Mouse (Mus musculus): ENCODE results near the gene Wsb1. TPM values are rescaled to one million over a fixed set of nuclear protein-coding genes. Genes with fewer than 3 reads are reported as not detected.
A peak's percentile ranks its signal among the peaks of the same experiment; 100 is the strongest.

Wsb1 gene
- total RNA-seq, 2 experiments from 2014 or later: 45.0 to 45.1 TPM

- ATAC-seq (replicated peaks; ENCODE audit: low FRiP score, low TSS enrichment, poor library complexity, severe bottlenecking): no peak
These were observed 32.8 kb downstream of the Wsb1 start for GRCm38 (mm10) chr11:79221641-79222040.

- ATAC-seq (replicated peaks; ENCODE audit: low FRiP score, low TSS enrichment, poor library complexity, severe bottlenecking): no peak
These were observed 35.4 kb downstream of the Wsb1 start for GRCm38 (mm10) chr11:79218936-79219626.

GRCm38 (mm10) chr11:79218061-79218460 is 36.4 kb downstream of the Wsb1 start:
- no peak for ATAC-seq (replicated peaks; ENCODE audit: low FRiP score, low TSS enrichment, poor library complexity, severe bottlenecking)

GRCm38 (mm10) chr11:79217133-79217532 is 37.3 kb downstream of the Wsb1 start:
- ATAC-seq (replicated peaks; ENCODE audit: low FRiP score, low TSS enrichment, poor library complexity, severe bottlenecking): no peak

GRCm38 (mm10) chr11:79215539-79215938 is 38.9 kb downstream of the Wsb1 start:
- no peak for ATAC-seq (replicated peaks; ENCODE audit: low FRiP score, low TSS enrichment, poor library complexity, severe bottlenecking)

GRCm38 (mm10) chr11:79214015-79214418 is 40.5 kb downstream of the Wsb1 start:
- ATAC-seq (replicated peaks; ENCODE audit: low FRiP score, low TSS enrichment, poor library complexity, severe bottlenecking): peak; percentile 75

GRCm38 (mm10) chr11:79209882-79210471 is 44.5 kb downstream of the Wsb1 start:
- no peak for ATAC-seq (replicated peaks; ENCODE audit: low FRiP score, low TSS enrichment, poor library complexity, severe bottlenecking)

GRCm38 (mm10) chr11:79209113-79209512 is 45.4 kb downstream of the Wsb1 start:
- no peak for ATAC-seq (replicated peaks; ENCODE audit: low FRiP score, low TSS enrichment, poor library complexity, severe bottlenecking)

GRCm38 (mm10) chr11:79208462-79208861 is 46.0 kb downstream of the Wsb1 start:
- no peak for ATAC-seq (replicated peaks; ENCODE audit: low FRiP score, low TSS enrichment, poor library complexity, severe bottlenecking)

- no peak for ATAC-seq (replicated peaks; ENCODE audit: low FRiP score, low TSS enrichment, poor library complexity, severe bottlenecking)
These were observed 46.8 kb downstream of the Wsb1 start for GRCm38 (mm10) chr11:79207691-79208090.

- no peak for ATAC-seq (replicated peaks; ENCODE audit: low FRiP score, low TSS enrichment, poor library complexity, severe bottlenecking)
These were observed 50.0 kb downstream of the Wsb1 start for GRCm38 (mm10) chr11:79204444-79204843.

GRCm38 (mm10) chr11:79200502-79200901 is 54.0 kb downstream of the Wsb1 start:
- ATAC-seq (replicated peaks; ENCODE audit: low FRiP score, low TSS enrichment, poor library complexity, severe bottlenecking): no peak

- no peak for ATAC-seq (replicated peaks; ENCODE audit: low FRiP score, low TSS enrichment, poor library complexity, severe bottlenecking)
These were observed 55.9 kb downstream of the Wsb1 start for GRCm38 (mm10) chr11:79198562-79198961.

- ATAC-seq (replicated peaks; ENCODE audit: low FRiP score, low TSS enrichment, poor library complexity, severe bottlenecking): no peak
These were observed 56.6 kb downstream of the Wsb1 start for GRCm38 (mm10) chr11:79197846-79198235.

- no peak for ATAC-seq (replicated peaks; ENCODE audit: low FRiP score, low TSS enrichment, poor library complexity, severe bottlenecking)
These were observed 57.3 kb downstream of the Wsb1 start for GRCm38 (mm10) chr11:79196876-79197845.

GRCm38 (mm10) chr11:79196196-79196869 is 58.1 kb downstream of the Wsb1 start:
- ATAC-seq (replicated peaks; ENCODE audit: low FRiP score, low TSS enrichment, poor library complexity, severe bottlenecking): no peak

- ATAC-seq (replicated peaks; ENCODE audit: low FRiP score, low TSS enrichment, poor library complexity, severe bottlenecking): no peak
These were observed 62.3 kb downstream of the Wsb1 start for GRCm38 (mm10) chr11:79192176-79192575.

- no peak for ATAC-seq (replicated peaks; ENCODE audit: low FRiP score, low TSS enrichment, poor library complexity, severe bottlenecking)
These were observed 63.3 kb downstream of the Wsb1 start for GRCm38 (mm10) chr11:79191214-79191613.

- ATAC-seq (replicated peaks; ENCODE audit: low FRiP score, low TSS enrichment, poor library complexity, severe bottlenecking): no peak
These were observed 64.2 kb downstream of the Wsb1 start for GRCm38 (mm10) chr11:79190257-79190656.

Measured in megakaryocyte-erythroid progenitor cell, adult 5-6 weeks (primary cell).